15 mouse cellular contexts compared by ENCODE assay signal in the genomic region with DNA sequence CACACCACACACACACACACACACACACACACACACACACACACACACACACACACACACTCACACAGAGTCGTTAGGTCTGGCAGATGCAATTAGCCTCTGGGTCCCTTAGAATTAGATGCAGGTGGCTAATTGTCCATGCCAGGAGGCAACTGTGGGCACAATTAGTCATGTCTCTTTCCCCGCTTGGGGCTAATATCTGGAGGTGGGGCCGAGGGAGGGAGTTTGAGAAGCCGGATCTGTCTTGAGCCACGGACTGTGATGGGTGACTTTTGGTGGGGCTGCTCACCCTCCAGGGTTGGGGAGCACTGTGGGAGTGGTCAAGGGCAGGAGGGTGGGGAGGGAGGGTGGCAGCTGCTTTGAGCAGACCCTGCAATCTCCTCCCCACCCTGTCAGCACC. TPM values are rescaled to one million over a fixed set of nuclear protein-coding genes. Genes with fewer than 3 reads are reported as not detected.
A peak's percentile ranks its signal among the peaks of the same experiment; 100 is the strongest.
DNase-seq lines count a peak whose midpoint lies in the region; ATAC-seq and TF ChIP-seq lines count a peak whose summit lies in the region.
"Had no signal": no experiment of that assay in that cellular context is flagged by ENCODE, and none has a peak within 500 bp of the region (broad histone marks: within the 10 kb centered on the region; RNA-seq: fewer than 3 reads in every experiment).

No protein-coding gene starts in this region.

- H3K27me3 ChIP-seq in embryonic facial prominence, embryonic 10.5 days (replicated peaks; ENCODE audit: low read depth, poor library complexity, severe bottlenecking), result peaks cover 4% of the 10 kb centered on the region
- no peaks in the 10 kb centered on the region for H3K27me3 ChIP-seq in forebrain, postnatal 0 days (ENCODE audit: insufficient read depth, low read length)
- H3K27me3 ChIP-seq: kidney, embryonic 15.5 days had no signal

- peaks cover 20% of the 10 kb centered on the region for H3K4me1 ChIP-seq in embryonic facial prominence, embryonic 10.5 days
- no peaks in the 10 kb centered on the region for H3K4me1 ChIP-seq in forebrain, postnatal 0 days (ENCODE audit: insufficient read depth)
- H3K4me1 ChIP-seq: kidney, embryonic 15.5 days; liver, embryonic 12.5 days had no signal

- ATAC-seq in forebrain, postnatal 0 days, result peak; percentile 61
- ATAC-seq: liver, embryonic 12.5 days; lung, postnatal 0 days had no signal

- peaks cover 4% of the 10 kb centered on the region; the same call in 1 of the 2 replicates for H3K9me3 ChIP-seq in embryonic facial prominence, embryonic 10.5 days
- 0 out of 2 replicates have a peak, but pooled peaks cover 4% of the 10 kb centered on the region for H3K9me3 ChIP-seq in forebrain, postnatal 0 days (ENCODE audit: low read length)
- H3K9me3 ChIP-seq: kidney, embryonic 15.5 days; liver, embryonic 12.5 days had no signal

- no peak overlapping the region for H3K4me2 ChIP-seq in forebrain, postnatal 0 days (ENCODE audit: low read depth)
- H3K4me2 ChIP-seq: kidney, embryonic 15.5 days; liver, embryonic 12.5 days had no signal

- WGBS in embryonic facial prominence, embryonic 10.5 days, result 24% methylated on average over 5 of the region's 5 CpGs
- 18% methylated on average over 5 of the region's 5 CpGs for WGBS in forebrain, postnatal 0 days

- TF ChIP-seq CTCF in forebrain, postnatal 0 days (IDR thresholded peaks at IDR 0.05; ENCODE audit: low read depth), result no peak

- DNase-seq in Muller cell, postnatal 12 days (ENCODE audit: inconsistent ontology term), result peak; percentile 67
- DNase-seq in embryonic facial prominence, embryonic 10.5 days (ENCODE audit: low spot score), result peak; percentile 54
- DNase-seq in forebrain, postnatal 0 days, result no peak
- peak; percentile 24 for DNase-seq in mesoderm, embryonic 11.5 days (ENCODE audit: low read depth, low spot score)
- DNase-seq in layer of hippocampus, postnatal 10 days (ENCODE audit: low spot score in 2 of 2), result no peak
- DNase-seq in ovary, postnatal 14 days (ENCODE audit: low spot score), result no peak
- DNase-seq in kidney, postnatal 36 days, result no peak
- no peak for DNase-seq in lung, postnatal 14 days
- DNase-seq: cerebellum, adult 18-20 months; gastrocnemius, adult 2 months had no signal

- no peaks in the 10 kb centered on the region for H3K36me3 ChIP-seq in embryonic facial prominence, embryonic 10.5 days (replicated peaks)
- H3K36me3 ChIP-seq in forebrain, postnatal 0 days (ENCODE audit: insufficient read depth), result no peaks in the 10 kb centered on the region
- H3K36me3 ChIP-seq: kidney, embryonic 15.5 days; liver, embryonic 12.5 days had no signal

- peak overlapping the region; percentile 82 for H3K27ac ChIP-seq in embryonic facial prominence, embryonic 10.5 days (replicated peaks)
- no peak overlapping the region for H3K27ac ChIP-seq in forebrain, postnatal 0 days (ENCODE audit: low read depth, low read length)
- H3K27ac ChIP-seq: gastrocnemius, adult 2 months; kidney, embryonic 15.5 days; liver, embryonic 12.5 days; stomach, postnatal 0 days had no signal

- no peak overlapping the region for H3K9ac ChIP-seq in forebrain, postnatal 0 days
- H3K9ac ChIP-seq: kidney, embryonic 15.5 days; liver, embryonic 12.5 days had no signal

- H3K4me3 ChIP-seq in embryonic facial prominence, embryonic 10.5 days, result no peak overlapping the region
- H3K4me3 ChIP-seq in forebrain, postnatal 0 days (ENCODE audit: low read depth, low read length), result no peak overlapping the region
- H3K4me3 ChIP-seq: gastrocnemius, adult 2 months; kidney, embryonic 15.5 days; layer of hippocampus, adult 2 months; liver, embryonic 12.5 days had no signal

RNA-seq across cellular contexts. Expression of gene Vrk1, which starts 35.9 kb away (rescaled TPM):
- 113 and 115 TPM in 2 replicates for polyA plus RNA-seq in embryonic facial prominence, embryonic 10.5 days (2016; fragmentation: Nextera tagmentation; extraction: Ambion mirVana)
- 30.5 and 34.9 TPM in 2 replicates for total RNA-seq in forebrain, postnatal 0 days (2014; rRNA removed)
- polyA plus RNA-seq in forebrain, postnatal 0 days (2015; fragmentation: Nextera tagmentation; extraction: Ambion mirVana), result 50.5 and 51.5 TPM in 2 replicates
- total RNA-seq in layer of hippocampus, postnatal 10 days (2021), result 10 to 100 TPM; 18.8 to 22.1 TPM

Comparison
In these comparisons a context has a peak if more than half of its experiments do, and no peak if none do; other contexts are left out.
1. DNase-seq: peak in Muller cell, postnatal 12 days (single experiment), embryonic facial prominence, embryonic 10.5 days (single experiment) and mesoderm, embryonic 11.5 days (single experiment); none in forebrain, postnatal 0 days (single experiment), layer of hippocampus, postnatal 10 days (0 of 2), ovary, postnatal 14 days (single experiment), kidney, postnatal 36 days (0 of 2) and lung, postnatal 14 days (single experiment).